Mouse (Mus musculus) forebrain, embryonic 13.5 days (tissue): ENCODE measurements around the gene Cdk5. TPM values are rescaled to one million over a fixed set of nuclear protein-coding genes. Genes with fewer than 3 reads are reported as not detected.

ENCODE experiments used
- ATAC-seq: fragments of 200-750 bp; cut with Nextera tagmentation; 2 replicates; pipeline ENCODE4 v1.8.0; 2017
- H3K27ac ChIP-seq: fragments of 300-500 bp; sonication (generic); 2 replicates; pipeline ENCODE4 v1.5.1; 2015; ENCODE audit warnings: inconsistent platforms, mild to moderate bottlenecking, moderate library complexity
- H3K27me3 ChIP-seq: fragments of 300-500 bp; sonication (generic); 2 replicates; pipeline ENCODE4 v1.6.1; 2015; ENCODE audit warnings: mild to moderate bottlenecking, inconsistent platforms
- H3K36me3 ChIP-seq: fragments of 300-500 bp; sonication (generic); 2 replicates; pipeline ENCODE4 v1.6.1; 2015; ENCODE audit warnings: mild to moderate bottlenecking, inconsistent platforms; ENCODE audit not compliant: poor library complexity, severe bottlenecking
- H3K4me1 ChIP-seq: fragments of 300-500 bp; sonication (generic); 2 replicates; pipeline ENCODE4 v1.6.1; 2015; ENCODE audit warnings: inconsistent platforms
- H3K4me2 ChIP-seq: fragments of 300-500 bp; sonication (generic); 2 replicates; pipeline ENCODE4 v1.6.1; 2015; ENCODE audit warnings: inconsistent platforms, mild to moderate bottlenecking, moderate library complexity
- H3K4me3 ChIP-seq: fragments of 300-500 bp; sonication (generic); 2 replicates; pipeline ENCODE4 v1.5.1; 2015; ENCODE audit warnings: mild to moderate bottlenecking, inconsistent platforms
- H3K9ac ChIP-seq: fragments of 300-500 bp; sonication (generic); 2 replicates; pipeline ENCODE4 v1.6.1; 2015; ENCODE audit warnings: mild to moderate bottlenecking, inconsistent platforms
- H3K9me3 ChIP-seq: fragments of 300-500 bp; sonication (generic); replicated peaks from 2 replicates; pipeline ENCODE4 v1.6.1; 2016; ENCODE audit warnings: inconsistent platforms
- WGBS: fragments of 180-500 bp; shearing (Covaris S2); methylation state at CpG from one replicate; pipeline ENCODE4 v1.1.7; 2015; 5-methylcytosine and 5-hydroxymethylcytosine counted together
- polyA plus RNA-seq: library from polyadenylated mRNA; unstranded; fragments of >200 nt; fragmentation: Nextera tagmentation; extraction: Ambion mirVana; gene quantifications from 2 replicates; pipeline ENCODE4 v1.2.1, GENCODE M21; 2015

Cdk5 gene
- polyA plus RNA-seq, 1 experiment from 2014 or later = 80.7 TPM

GRCm38 (mm10) chr5:24383026-24383859, 40.1 kb downstream of the Cdk5 start:
- Histone ChIP-seq H3K36me3 (no peaks in the 10 kb centered on the region), H3K27me3 (peaks cover 41% of the 10 kb centered on the region), H3K4me1 (peaks cover 25% of the 10 kb centered on the region), H3K9ac (peak overlapping the region; percentile 61), H3K27ac (no peak overlapping the region), H3K4me2 (peak overlapping the region; percentile 72), H3K9me3 (no peaks in the 10 kb centered on the region), H3K4me3 (peak overlapping the region; percentile 49)
- WGBS = under 1% methylated on average over 34 of the region's 34 CpGs
- peak; percentile 86 for ATAC-seq

DNA sequence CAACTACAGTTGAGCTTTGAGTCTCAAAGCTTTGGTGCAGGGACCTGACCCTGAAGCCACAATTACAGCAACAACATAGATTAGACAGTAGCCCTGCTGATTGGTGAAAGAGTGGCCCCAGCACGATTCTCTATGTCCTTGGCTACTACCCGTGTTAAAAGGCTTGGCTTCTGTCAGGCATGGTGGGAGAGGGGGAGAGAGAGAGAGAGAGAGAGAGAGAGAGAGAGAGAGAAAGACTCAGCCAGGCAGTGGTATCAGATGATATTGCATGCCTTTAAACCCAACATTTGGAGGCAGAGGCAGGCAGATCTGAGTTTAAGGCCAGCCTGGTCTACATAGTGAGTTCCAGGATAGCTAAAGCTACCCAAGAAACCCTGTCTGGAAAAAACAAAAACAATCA, 41.3 kb downstream of the Cdk5 start:
- ATAC-seq = no peak
- peaks cover 13% of the 10 kb centered on the region for H3K4me1 ChIP-seq
- no peak overlapping the region for H3K27ac ChIP-seq
- no peaks in the 10 kb centered on the region for H3K9me3 ChIP-seq
- no peak overlapping the region for H3K9ac ChIP-seq
- WGBS = 52% methylated on average over 2 of the region's 2 CpGs
- no peak overlapping the region for H3K4me2 ChIP-seq
- H3K4me3 ChIP-seq = no peak overlapping the region
- H3K36me3 ChIP-seq = no peaks in the 10 kb centered on the region
- H3K27me3 ChIP-seq = peaks cover 28% of the 10 kb centered on the region

DNA sequence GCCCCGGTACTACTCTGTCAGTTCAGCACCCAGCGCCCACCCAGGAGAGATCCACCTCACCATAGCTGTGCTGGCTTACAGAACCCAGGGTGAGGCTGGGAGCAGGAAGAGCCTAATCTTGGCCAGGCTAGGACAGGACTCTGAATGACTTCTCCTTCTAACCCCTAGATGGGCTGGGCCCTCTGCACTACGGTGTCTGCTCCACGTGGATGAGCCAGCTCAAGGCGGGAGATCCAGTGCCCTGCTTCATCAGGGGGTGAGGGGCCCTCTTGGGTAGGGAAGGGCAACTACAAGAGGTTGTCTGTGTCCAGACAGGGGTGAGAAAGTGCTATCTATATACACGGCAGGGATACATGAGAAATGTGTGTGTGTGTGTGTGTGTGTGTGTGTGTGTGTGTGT, 41.8 kb downstream of the Cdk5 start:
- H3K27me3 ChIP-seq = peaks cover 23% of the 10 kb centered on the region
- H3K4me3 ChIP-seq = no peak overlapping the region
- no peaks in the 10 kb centered on the region for H3K36me3 ChIP-seq
- no peak for ATAC-seq
- 76% methylated on average over 6 of the region's 6 CpGs for WGBS
- H3K4me2 ChIP-seq = no peak overlapping the region
- H3K9me3 ChIP-seq = no peaks in the 10 kb centered on the region
- peaks cover 11% of the 10 kb centered on the region for H3K4me1 ChIP-seq
- no peak overlapping the region for H3K9ac ChIP-seq
- no peak overlapping the region for H3K27ac ChIP-seq

DNA sequence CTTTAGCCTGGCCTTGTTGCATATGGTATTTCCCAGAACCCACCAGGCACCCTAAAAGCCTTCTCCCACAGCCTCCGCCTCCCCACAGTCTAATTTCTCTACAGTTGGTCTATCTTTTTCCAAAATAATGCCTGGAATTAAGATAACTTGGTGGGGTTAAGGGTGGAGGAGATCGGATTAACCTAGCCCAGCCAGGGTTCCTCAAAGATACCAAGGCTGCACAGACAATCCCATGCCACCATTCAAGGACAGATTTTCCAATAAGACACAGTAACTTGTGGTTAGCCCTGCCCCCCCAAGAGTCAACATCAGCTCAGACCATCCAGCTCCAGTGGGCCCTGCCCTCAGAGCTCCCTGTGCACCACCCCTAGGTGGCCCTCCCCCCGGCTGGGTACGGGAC, 42.8 kb downstream of the Cdk5 start:
- Histone ChIP-seq H3K4me1 (peaks cover 11% of the 10 kb centered on the region), H3K27me3 (peaks cover 14% of the 10 kb centered on the region; the same call in 1 of the 2 replicates), H3K9me3 (no peaks in the 10 kb centered on the region), H3K4me3 (no peak overlapping the region), H3K9ac (no peak overlapping the region), H3K36me3 (no peaks in the 10 kb centered on the region), H3K4me2 (no peak overlapping the region), H3K27ac (no peak overlapping the region)
- ATAC-seq = no peak
- 89% methylated on average over 4 of the region's 4 CpGs for whole genome bisulfite sequencing

DNA sequence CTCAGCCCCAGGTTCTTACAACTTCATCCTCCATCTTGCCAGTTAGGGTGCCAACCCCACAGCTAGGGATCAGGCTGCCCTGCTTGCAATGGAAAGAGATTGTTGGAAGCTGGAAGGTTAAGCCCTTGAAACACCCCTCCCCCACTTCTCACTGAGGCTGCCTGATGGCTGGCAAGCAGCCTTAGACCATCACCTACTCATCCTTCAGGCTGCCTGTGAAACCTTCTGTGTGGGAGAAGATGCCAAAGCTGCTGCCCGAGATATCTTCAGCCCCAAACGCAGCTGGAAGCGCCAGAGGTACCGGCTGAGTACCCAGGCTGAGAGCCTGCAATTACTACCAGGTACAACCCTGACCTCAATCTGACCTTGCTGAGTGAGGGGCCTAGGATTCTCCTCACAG, 43.8 kb downstream of the Cdk5 start:
- no peak for ATAC-seq
- 84% methylated on average over 4 of the region's 4 CpGs for WGBS
- peaks cover 15% of the 10 kb centered on the region for H3K4me1 ChIP-seq

DNA sequence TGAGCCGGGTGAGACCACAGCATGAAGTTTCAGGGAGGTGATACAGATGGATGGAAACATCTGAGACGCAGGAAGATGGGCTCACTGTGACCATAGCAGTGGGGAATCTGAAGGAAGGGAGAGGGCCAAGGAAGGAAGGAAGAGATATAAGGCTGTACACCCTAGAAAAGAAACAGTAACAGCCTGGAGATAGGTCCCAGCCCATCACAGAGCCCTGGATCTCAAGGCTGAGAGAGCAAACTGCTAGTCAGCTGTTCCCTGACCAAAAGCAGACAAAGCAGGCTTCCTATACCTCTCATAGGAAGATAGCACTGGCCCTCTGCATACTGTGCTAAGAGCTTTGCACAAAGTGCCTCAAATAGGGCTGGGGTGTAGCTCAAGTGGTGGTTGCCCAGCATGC, 44.6 kb downstream of the Cdk5 start:
- Histone ChIP-seq H3K9me3 (no peaks in the 10 kb centered on the region), H3K27ac (no peak overlapping the region), H3K4me2 (no peak overlapping the region), H3K4me1 (peaks cover 17% of the 10 kb centered on the region), H3K9ac (no peak overlapping the region), H3K4me3 (no peak overlapping the region), H3K36me3 (no peaks in the 10 kb centered on the region), H3K27me3 (0 out of 2 replicates have a peak, but pooled peaks cover 8% of the 10 kb centered on the region)
- 69% methylated on average over 2 of the region's 2 CpGs for WGBS
- no peak for ATAC-seq

More for the DNA sequence above, 43.8 kb downstream of the Cdk5 start:
- H3K4me3 ChIP-seq = no peak overlapping the region
- no peaks in the 10 kb centered on the region for H3K36me3 ChIP-seq
- H3K4me2 ChIP-seq = no peak overlapping the region
- no peak overlapping the region for H3K9ac ChIP-seq
- H3K27ac ChIP-seq = no peak overlapping the region
- no peaks in the 10 kb centered on the region for H3K9me3 ChIP-seq
- H3K27me3 ChIP-seq = 0 out of 2 replicates have a peak, but pooled peaks cover 8% of the 10 kb centered on the region

DNA sequence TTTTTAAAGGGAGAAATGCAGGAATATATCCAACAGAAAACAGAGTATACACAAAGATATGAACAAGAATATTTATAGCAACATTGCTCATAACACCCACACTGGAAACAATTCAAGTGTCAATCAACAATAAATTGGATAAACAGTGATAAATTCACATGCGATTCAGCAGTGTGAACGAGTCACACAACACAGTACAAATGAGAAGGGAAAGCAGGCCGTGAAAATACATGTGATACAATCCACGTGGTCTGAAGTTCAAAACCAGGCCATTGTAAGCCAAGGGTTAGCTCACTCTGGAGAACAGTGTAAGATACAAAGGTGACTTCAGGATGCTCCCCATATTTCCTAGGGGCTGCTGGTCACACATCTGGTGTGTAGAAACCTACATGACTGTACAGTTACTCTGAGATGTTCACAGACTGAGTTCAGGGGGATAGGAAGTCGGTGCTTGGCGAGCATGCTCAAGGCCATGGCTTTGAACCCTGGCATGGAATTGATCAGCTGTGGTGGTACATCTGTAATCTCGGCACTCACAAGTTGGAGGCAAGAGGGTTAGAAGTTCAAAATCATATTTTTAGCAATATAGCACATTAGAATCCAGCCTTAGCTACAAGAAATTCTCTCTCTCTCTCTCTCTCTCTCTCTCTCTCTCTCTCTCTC, 48.5 kb downstream of the Cdk5 start:
- no peak overlapping the region for H3K4me2 ChIP-seq
- ATAC-seq = no peak
- no peaks in the 10 kb centered on the region for H3K9me3 ChIP-seq
- H3K4me1 ChIP-seq = peaks cover 11% of the 10 kb centered on the region
- WGBS = 74% methylated on average over 7 of the region's 7 CpGs
- no peak overlapping the region for H3K27ac ChIP-seq
- H3K27me3 ChIP-seq = 0 out of 2 replicates have a peak, but pooled peaks cover 5% of the 10 kb centered on the region
- H3K9ac ChIP-seq = no peak overlapping the region
- H3K36me3 ChIP-seq = no peaks in the 10 kb centered on the region
- H3K4me3 ChIP-seq = no peak overlapping the region

GRCm38 (mm10) chr5:24374216-24374615, 49.1 kb downstream of the Cdk5 start:
- no peak for ATAC-seq
- Histone ChIP-seq H3K4me3 (no peak overlapping the region), H3K4me1 (peaks cover 11% of the 10 kb centered on the region), H3K9ac (no peak overlapping the region), H3K27ac (0 out of 2 replicates have a peak overlapping the region, but pooled peaks have one; percentile 35), H3K27me3 (0 out of 2 replicates have a peak, but pooled peaks cover under 1% of the 10 kb centered on the region), H3K9me3 (no peaks in the 10 kb centered on the region), H3K4me2 (no peak overlapping the region), H3K36me3 (no peaks in the 10 kb centered on the region)
- WGBS = 32% methylated on average over 6 of the region's 6 CpGs

DNA sequence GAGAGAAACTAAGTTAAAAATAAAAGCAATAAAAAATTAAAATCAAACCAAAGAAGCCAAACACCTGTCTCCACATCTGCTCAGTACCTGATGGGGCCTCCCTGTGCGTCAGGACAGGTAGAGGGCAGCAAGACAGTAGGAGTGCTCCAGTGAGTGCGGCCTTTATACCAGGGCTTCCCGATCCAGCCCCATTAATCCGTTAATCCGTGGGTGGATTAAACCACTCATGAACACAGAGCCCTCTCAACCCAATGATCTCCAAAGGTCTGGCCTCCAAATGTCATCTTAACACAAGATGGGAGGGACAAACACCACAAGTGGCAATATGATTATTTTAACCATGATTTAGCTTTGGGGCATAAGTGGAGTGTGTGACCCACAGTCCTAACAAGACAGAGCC, 49.5 kb downstream of the Cdk5 start:
- Histone ChIP-seq H3K27ac (no peak overlapping the region), H3K4me1 (peaks cover 11% of the 10 kb centered on the region), H3K9me3 (no peaks in the 10 kb centered on the region), H3K4me2 (no peak overlapping the region), H3K9ac (no peak overlapping the region), H3K36me3 (no peaks in the 10 kb centered on the region), H3K4me3 (no peak overlapping the region), H3K27me3 (no peaks in the 10 kb centered on the region)
- 61% methylated on average over 5 of the region's 5 CpGs for WGBS
- ATAC-seq = no peak

GRCm38 (mm10) chr5:24369767-24370166, 53.6 kb downstream of the Cdk5 start:
- Histone ChIP-seq H3K4me3 (no peak overlapping the region), H3K4me2 (no peak overlapping the region), H3K27ac (no peak overlapping the region), H3K9ac (no peak overlapping the region), H3K27me3 (no peaks in the 10 kb centered on the region), H3K36me3 (no peaks in the 10 kb centered on the region), H3K4me1 (peaks cover 8% of the 10 kb centered on the region), H3K9me3 (no peaks in the 10 kb centered on the region)
- 87% methylated on average over 9 of the region's 9 CpGs for WGBS
- no peak for ATAC-seq
